In genomic region chr3:146520226-146520797, GRCm38 (mm10) we compare ENCODE assay signal across 8 mouse cellular contexts. TPM values are rescaled to one million over a fixed set of nuclear protein-coding genes. Genes with fewer than 3 reads are reported as not detected.
DNase-seq lines count a peak whose midpoint lies in the region; ATAC-seq and TF ChIP-seq lines count a peak whose summit lies in the region.

No protein-coding gene starts in this region.

- peak overlapping the region; percentile 28 for H3ac ChIP-seq in myocyte (ENCODE audit: control insufficient read depth, insufficient read length)

- H3K36me3 ChIP-seq in kidney, embryonic 16.5 days (ENCODE audit: insufficient read depth, low read length), result peaks cover 17% of the 10 kb centered on the region
- H3K36me3 ChIP-seq in hindbrain, postnatal 0 days (ENCODE audit: insufficient read depth, low read length), result peaks cover 13% of the 10 kb centered on the region; the same call in 1 of the 2 replicates
- H3K36me3 ChIP-seq in myocyte (ENCODE audit: control insufficient read depth, insufficient read depth), result peaks cover 22% of the 10 kb centered on the region

- TF ChIP-seq POLR2A in brain, embryonic 14.5 days (IDR thresholded peaks at IDR 0.05; ENCODE audit: borderline replicate concordance, extremely low read depth, insufficient read depth, insufficient read length, poor library complexity, severe bottlenecking), result no peak
- TF ChIP-seq POLR2A in myocyte (IDR thresholded peaks at IDR 0.05; ENCODE audit: insufficient read length, low read depth), result no peak

- peak overlapping the region; percentile 63 for H3K4me2 ChIP-seq in kidney, embryonic 16.5 days (replicated peaks; ENCODE audit: low read depth, low read length)
- peak overlapping the region; percentile 74 for H3K4me2 ChIP-seq in hindbrain, postnatal 0 days (ENCODE audit: low read depth, low read length)
- H3K4me2 ChIP-seq in myocyte (ENCODE audit: low read depth), result peak overlapping the region; percentile 71

- 36% methylated on average over 5 of the region's 5 CpGs for WGBS in kidney, embryonic 16.5 days
- WGBS in hindbrain, postnatal 0 days, result 34% methylated on average over 5 of the region's 5 CpGs

- peak overlapping the region; percentile 96 for H3K9ac ChIP-seq in kidney, embryonic 16.5 days (replicated peaks; ENCODE audit: low read length)
- H3K9ac ChIP-seq in hindbrain, postnatal 0 days (replicated peaks; ENCODE audit: low read length), result peak overlapping the region; percentile 79

- no peaks in the 10 kb centered on the region for H3K9me3 ChIP-seq in kidney, embryonic 16.5 days (ENCODE audit: low read length)
- H3K9me3 ChIP-seq in hindbrain, postnatal 0 days (ENCODE audit: low read length), result no peaks in the 10 kb centered on the region

- H3K79me2 ChIP-seq in myocyte (ENCODE audit: control insufficient read depth, insufficient read depth), result peaks cover 17% of the 10 kb centered on the region

- peak overlapping the region; percentile 99 for H3K27ac ChIP-seq in kidney, embryonic 16.5 days (ENCODE audit: low read length)
- H3K27ac ChIP-seq in hindbrain, postnatal 0 days, result peak overlapping the region; percentile 97

- TF ChIP-seq CTCF in brain, embryonic 14.5 days (IDR thresholded peaks at IDR 0.05; ENCODE audit: borderline replicate concordance, extremely low read depth, insufficient read depth, insufficient read length), result peak; percentile 12; the same call in 1 of the 2 replicates
- peak; percentile 36 for TF ChIP-seq CTCF in hindbrain, postnatal 0 days (IDR thresholded peaks at IDR 0.05; ENCODE audit: low read depth)

- no peaks in the 10 kb centered on the region for H3K27me3 ChIP-seq in kidney, embryonic 16.5 days (ENCODE audit: insufficient read depth, low read length)
- no peaks in the 10 kb centered on the region for H3K27me3 ChIP-seq in hindbrain, postnatal 0 days (ENCODE audit: insufficient read depth, low read length)
- H3K27me3 ChIP-seq in myocyte (ENCODE audit: control insufficient read depth, insufficient read depth, insufficient read length), result no peaks in the 10 kb centered on the region

- peak overlapping the region; percentile 91 for H3K4me3 ChIP-seq in kidney, embryonic 16.5 days (ENCODE audit: low read length)
- peak overlapping the region; percentile 90 for H3K4me3 ChIP-seq in hindbrain, postnatal 0 days (ENCODE audit: low read length)
- H3K4me3 ChIP-seq in myocyte, result peak overlapping the region; percentile 73

- peak; percentile 1; the same call in 1 of the 2 replicates for ATAC-seq in kidney, embryonic 16.5 days (ENCODE audit: low FRiP score, low TSS enrichment)
- 0 out of 2 replicates have a peak, but pooled peaks have one; percentile 8 for ATAC-seq in hindbrain, postnatal 0 days
- no peak for ATAC-seq in megakaryocyte progenitor cell, adult 5-6 weeks (replicated peaks; ENCODE audit: poor library complexity)

- peaks cover 13% of the 10 kb centered on the region; the same call in 1 of the 2 replicates for H3K4me1 ChIP-seq in kidney, embryonic 16.5 days (ENCODE audit: insufficient read depth, low read length)
- no peaks in the 10 kb centered on the region for H3K4me1 ChIP-seq in hindbrain, postnatal 0 days (ENCODE audit: insufficient read depth, low read length)

- no peak for DNase-seq in kidney, postnatal 10 days
- DNase-seq in brain, embryonic 14.5 days (ENCODE audit: low read depth), result no peak
- DNase-seq in hindbrain, postnatal 0 days (ENCODE audit: low spot score), result no peak
- no peak for DNase-seq in layer of hippocampus, postnatal 14 days (ENCODE audit: low spot score in 2 of 2)
- DNase-seq in Muller cell, postnatal 12 days (ENCODE audit: inconsistent ontology term), result no peak

TF ChIP-seq in myocyte, 11 proteins besides CTCF, POLR2A, EP300 and RAD21:
- no peak for TF ChIP-seq REST (IDR thresholded peaks at IDR 0.05; ENCODE audit: insufficient read depth, insufficient read length)

RNA-seq across cellular contexts. Expression of gene Rpf1, which starts 0.9 kb away (rescaled TPM):
- 56.8 and 59.5 TPM in 2 replicates for polyA plus RNA-seq in kidney, embryonic 16.5 days (2015; fragmentation: Nextera tagmentation; extraction: Ambion mirVana)
- polyA plus RNA-seq in brain, embryonic 14.5 days (2012; rRNA removed), result 33.3 and 38.0 TPM in 2 replicates
- total RNA-seq in hindbrain, postnatal 0 days (2014; rRNA removed), result 20.5 and 21.0 TPM in 2 replicates
- polyA plus RNA-seq in hindbrain, postnatal 0 days (2015; fragmentation: Nextera tagmentation; extraction: Ambion mirVana), result 25.9 and 29.0 TPM in 2 replicates
- 13.5 TPM for polyA plus RNA-seq in myocyte (2012; fragmentation: generic; extraction: Trizol)
- 10 to 100 TPM; 14.3 to 15.0 TPM for total RNA-seq in layer of hippocampus, postnatal 14 days (2021)
- 81.7 and 81.8 TPM in 2 replicates for total RNA-seq in megakaryocyte progenitor cell, adult 5-6 weeks (2015)
- 90.2 and 95.2 TPM in 2 replicates for total RNA-seq in megakaryocyte progenitor cell, adult 5-6 weeks (2017)

RNA-seq across cellular contexts. Expression of gene Gng5, which starts 20.7 kb away (rescaled TPM):
- 865 and 917 TPM in 2 replicates for polyA plus RNA-seq in kidney, embryonic 16.5 days (2015; fragmentation: Nextera tagmentation; extraction: Ambion mirVana)
- 157 and 185 TPM in 2 replicates for polyA plus RNA-seq in brain, embryonic 14.5 days (2012; rRNA removed)
- total RNA-seq in hindbrain, postnatal 0 days (2014; rRNA removed), result 100 and 119 TPM in 2 replicates
- 411 and 424 TPM in 2 replicates for polyA plus RNA-seq in hindbrain, postnatal 0 days (2015; fragmentation: Nextera tagmentation; extraction: Ambion mirVana)
- 451 TPM for polyA plus RNA-seq in myocyte (2012; fragmentation: generic; extraction: Trizol)
- 10 to 100 TPM; 49.4 to 60.7 TPM for total RNA-seq in layer of hippocampus, postnatal 14 days (2021)
- 294 and 360 TPM in 2 replicates for total RNA-seq in megakaryocyte progenitor cell, adult 5-6 weeks (2015)
- 127 and 170 TPM in 2 replicates for total RNA-seq in megakaryocyte progenitor cell, adult 5-6 weeks (2017)

RNA-seq across cellular contexts. Expression of gene Spata1, which starts 20.8 kb away (rescaled TPM):
- 5.1 and 6.4 TPM in 2 replicates for polyA plus RNA-seq in kidney, embryonic 16.5 days (2015; fragmentation: Nextera tagmentation; extraction: Ambion mirVana)
- polyA plus RNA-seq in brain, embryonic 14.5 days (2012; rRNA removed), result 6.7 and 8.6 TPM in 2 replicates
- total RNA-seq in hindbrain, postnatal 0 days (2014; rRNA removed), result 1.4 and 5.6 TPM in 2 replicates
- polyA plus RNA-seq in hindbrain, postnatal 0 days (2015; fragmentation: Nextera tagmentation; extraction: Ambion mirVana), result 3.2 and 4.9 TPM in 2 replicates
- polyA plus RNA-seq in myocyte (2012; fragmentation: generic; extraction: Trizol), result 1.0 TPM
- 1 to 10 TPM; 2.1 to 3.0 TPM for total RNA-seq in layer of hippocampus, postnatal 14 days (2021)
- 9.1 TPM in 2 replicates for total RNA-seq in megakaryocyte progenitor cell, adult 5-6 weeks (2015)
- 13.6 and 14.6 TPM in 2 replicates for total RNA-seq in megakaryocyte progenitor cell, adult 5-6 weeks (2017)

RNA-seq across cellular contexts. Expression of gene Uox, which starts 49.9 kb away (rescaled TPM):
- polyA plus RNA-seq in kidney, embryonic 16.5 days (2015; fragmentation: Nextera tagmentation; extraction: Ambion mirVana), result 0.25 and 0.51 TPM in 2 replicates
- not detected in 2 replicates for polyA plus RNA-seq in brain, embryonic 14.5 days (2012; rRNA removed)
- 0.16 TPM in 1 of 2 replicates, not detected in the other for total RNA-seq in hindbrain, postnatal 0 days (2014; rRNA removed)
- polyA plus RNA-seq in hindbrain, postnatal 0 days (2015; fragmentation: Nextera tagmentation; extraction: Ambion mirVana), result 0.14 and 0.20 TPM in 2 replicates
- polyA plus RNA-seq in myocyte (2012; fragmentation: generic; extraction: Trizol), result not detected
- not detected for total RNA-seq in layer of hippocampus, postnatal 14 days (2021)
- not detected in 2 replicates for total RNA-seq in megakaryocyte progenitor cell, adult 5-6 weeks (2015)
- total RNA-seq in megakaryocyte progenitor cell, adult 5-6 weeks (2017), result not detected in 2 replicates
